Mouse (Mus musculus): ENCODE data around the gene Hspg2. TPM values are rescaled to one million over a fixed set of nuclear protein-coding genes. Genes with fewer than 3 reads are reported as not detected.

Gene Hspg2
- polyA plus RNA-seq, 1 experiment: 76.2 TPM

- TF ChIP-seq POLR2A (IDR thresholded peaks at IDR 0.05; ENCODE audit: borderline replicate concordance, extremely low read depth, low read depth, low read length) (peak; percentile 96), CTCF (IDR thresholded peaks at IDR 0.05; ENCODE audit: insufficient read depth, low read length) (no peak)
- peak; percentile 97 for DNase-seq
- peaks cover 2% of the 10 kb centered on the region; the same call in 1 of the 2 replicates for H3K4me1 ChIP-seq (ENCODE audit: control insufficient read depth, insufficient read depth, low read length)
- under 1% methylated on average over 92 of the region's 92 CpGs for WGBS
- peak within 1 kb of the TSS; percentile 83 for H3K4me3 ChIP-seq (replicated peaks; ENCODE audit: extremely low read depth, low read depth, low read length)
Measured at GRCm38 (mm10) chr4:137593601-137594495, 125.3 kb downstream of the Hspg2 start, which contains the start of gene Usp48. Gene Usp48, plus strand, starts transcription at chr4:137593755.

DNA sequence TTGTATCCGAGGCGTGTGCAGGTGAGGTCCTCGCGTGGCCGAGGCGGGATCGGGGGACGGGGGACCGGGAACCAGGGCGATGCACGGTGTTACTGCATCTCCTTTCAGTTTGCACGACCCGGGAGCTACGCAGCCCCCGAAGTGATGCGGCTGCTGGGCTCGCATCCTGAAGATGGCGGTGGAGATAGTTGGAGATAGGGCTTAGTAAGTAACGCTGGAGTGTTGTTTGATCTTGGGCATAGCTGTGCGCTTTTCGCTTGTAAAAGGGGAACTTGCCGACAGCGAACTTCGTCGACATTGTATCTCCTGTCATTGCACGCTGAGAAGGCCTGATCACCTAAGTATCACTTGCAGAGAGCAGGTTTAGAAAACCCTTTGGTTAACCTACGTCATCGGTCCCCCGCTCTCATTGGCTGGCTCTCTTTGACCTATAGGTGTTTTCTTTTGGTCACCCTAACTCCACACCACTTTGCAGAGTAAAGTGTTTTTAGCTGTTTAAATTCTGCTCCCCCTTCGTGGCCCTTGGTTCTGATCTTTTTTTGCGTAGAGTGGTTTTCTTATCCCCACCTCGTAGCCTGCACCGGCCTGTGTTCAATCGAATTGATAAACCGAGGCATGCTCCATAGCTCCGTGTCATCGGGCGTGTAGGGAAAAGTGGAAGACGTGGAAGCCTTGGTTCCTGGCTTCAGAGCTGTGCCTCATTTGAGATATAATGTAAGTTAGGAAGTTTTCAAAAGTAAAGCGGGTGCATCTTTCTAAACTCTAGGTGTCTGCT, 126.1 kb downstream of the Hspg2 start:
- Histone ChIP-seq H3K4me3 (replicated peaks; ENCODE audit: extremely low read depth, low read depth, low read length) (peak overlapping the region; percentile 83), H3K4me1 (ENCODE audit: control insufficient read depth, insufficient read depth, low read length) (peaks cover 2% of the 10 kb centered on the region; the same call in 1 of the 2 replicates)
- WGBS: 1% methylated on average over 40 of the region's 40 CpGs
- no peak for TF ChIP-seq POLR2A (IDR thresholded peaks at IDR 0.05; ENCODE audit: borderline replicate concordance, extremely low read depth, low read depth, low read length)
- TF ChIP-seq CTCF (IDR thresholded peaks at IDR 0.05; ENCODE audit: insufficient read depth, low read length): no peak
- DNase-seq: no peak

GRCm38 (mm10) chr4:137597098-137597630, 128.6 kb downstream of the Hspg2 start:
- Histone ChIP-seq H3K4me3 (replicated peaks; ENCODE audit: extremely low read depth, low read depth, low read length) (no peak overlapping the region), H3K4me1 (ENCODE audit: control insufficient read depth, insufficient read depth, low read length) (peaks cover 2% of the 10 kb centered on the region; the same call in 1 of the 2 replicates)
- TF ChIP-seq CTCF (IDR thresholded peaks at IDR 0.05; ENCODE audit: insufficient read depth, low read length) (no peak), POLR2A (IDR thresholded peaks at IDR 0.05; ENCODE audit: borderline replicate concordance, extremely low read depth, low read depth, low read length) (no peak)
- DNase-seq: no peak
- WGBS: 92% methylated on average over 4 of the region's 4 CpGs

- no peak for DNase-seq
- 90% methylated on average over 5 of the region's 5 CpGs for WGBS
- Histone ChIP-seq H3K4me1 (ENCODE audit: control insufficient read depth, insufficient read depth, low read length) (peaks cover 2% of the 10 kb centered on the region; the same call in 1 of the 2 replicates), H3K4me3 (replicated peaks; ENCODE audit: extremely low read depth, low read depth, low read length) (no peak overlapping the region)
- no peak for TF ChIP-seq CTCF (IDR thresholded peaks at IDR 0.05; ENCODE audit: insufficient read depth, low read length)
- TF ChIP-seq POLR2A (IDR thresholded peaks at IDR 0.05; ENCODE audit: borderline replicate concordance, extremely low read depth, low read depth, low read length): no peak
Measured at GRCm38 (mm10) chr4:137598577-137598976, 130.0 kb downstream of the Hspg2 start.

DNA sequence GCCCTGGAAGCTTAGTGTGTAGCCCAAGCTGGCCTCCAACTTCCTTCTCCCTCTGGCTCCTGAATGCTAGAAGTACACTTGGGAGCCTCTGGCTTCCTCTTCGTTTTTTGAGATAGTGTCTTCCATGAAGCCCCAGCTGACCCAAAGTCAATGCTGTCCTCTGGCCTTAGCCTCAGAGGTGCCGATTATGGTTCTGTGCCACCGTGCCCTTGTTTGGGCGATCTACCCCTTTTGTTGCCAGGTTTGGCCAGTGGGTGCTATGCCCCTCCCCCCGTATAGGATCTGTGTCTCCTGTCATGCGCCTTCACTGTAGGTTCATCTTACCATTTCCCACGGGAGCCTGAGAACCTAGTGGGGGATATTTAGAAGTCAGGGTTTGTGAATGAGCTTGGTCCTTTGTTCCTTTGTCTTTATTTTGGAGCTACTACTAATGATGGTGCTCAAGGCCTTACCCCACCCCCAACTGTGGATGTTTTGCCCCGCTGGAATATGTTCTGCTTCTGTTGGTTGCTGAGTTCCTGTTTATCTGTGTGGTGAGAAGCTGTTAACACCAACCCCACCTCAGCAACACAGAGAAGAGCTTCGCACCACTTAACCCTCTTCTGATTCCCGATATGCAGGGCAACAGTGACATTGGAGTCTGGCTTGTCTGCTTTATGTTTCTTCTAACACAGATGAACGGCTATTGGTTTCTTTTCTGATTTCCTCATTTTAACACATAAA, 135.0 kb downstream of the Hspg2 start:
- WGBS: 70% methylated on average over 11 of the region's 11 CpGs
- DNase-seq: no peak
- no peak overlapping the region for H3K4me3 ChIP-seq (replicated peaks; ENCODE audit: extremely low read depth, low read depth, low read length)
- TF ChIP-seq POLR2A (IDR thresholded peaks at IDR 0.05; ENCODE audit: borderline replicate concordance, extremely low read depth, low read depth, low read length): no peak
- H3K4me1 ChIP-seq (ENCODE audit: control insufficient read depth, insufficient read depth, low read length): no peaks in the 10 kb centered on the region; the same call in 1 of the 2 replicates

DNA sequence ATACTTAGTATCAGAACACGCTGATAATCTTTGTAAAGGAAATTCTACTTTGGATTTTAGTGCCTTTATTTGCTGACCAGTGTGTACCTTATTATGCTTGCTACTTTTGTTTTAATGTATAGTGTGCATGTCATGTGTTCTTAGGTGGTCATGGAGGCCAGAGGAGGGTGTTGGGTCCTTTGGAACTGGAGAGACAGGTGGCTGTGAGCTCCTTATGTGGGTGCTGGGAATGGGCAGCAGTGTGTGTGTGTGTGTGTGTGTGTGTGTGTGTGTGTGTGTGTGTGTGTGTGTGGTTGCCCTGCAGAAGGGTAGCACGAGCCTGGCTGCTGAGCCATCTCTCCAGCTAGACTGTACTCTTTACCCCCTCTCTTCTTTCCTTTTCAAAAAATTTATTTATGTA, 138.5 kb downstream of the Hspg2 start:
- peaks cover 8% of the 10 kb centered on the region for H3K4me1 ChIP-seq (ENCODE audit: control insufficient read depth, insufficient read depth, low read length)
- TF ChIP-seq CTCF (IDR thresholded peaks at IDR 0.05; ENCODE audit: insufficient read depth, low read length) (no peak), POLR2A (IDR thresholded peaks at IDR 0.05; ENCODE audit: borderline replicate concordance, extremely low read depth, low read depth, low read length) (no peak)
- WGBS: 100% methylated on average over 2 of the region's 2 CpGs
- H3K4me3 ChIP-seq (replicated peaks; ENCODE audit: extremely low read depth, low read depth, low read length): no peak overlapping the region
- DNase-seq: no peak

DNA sequence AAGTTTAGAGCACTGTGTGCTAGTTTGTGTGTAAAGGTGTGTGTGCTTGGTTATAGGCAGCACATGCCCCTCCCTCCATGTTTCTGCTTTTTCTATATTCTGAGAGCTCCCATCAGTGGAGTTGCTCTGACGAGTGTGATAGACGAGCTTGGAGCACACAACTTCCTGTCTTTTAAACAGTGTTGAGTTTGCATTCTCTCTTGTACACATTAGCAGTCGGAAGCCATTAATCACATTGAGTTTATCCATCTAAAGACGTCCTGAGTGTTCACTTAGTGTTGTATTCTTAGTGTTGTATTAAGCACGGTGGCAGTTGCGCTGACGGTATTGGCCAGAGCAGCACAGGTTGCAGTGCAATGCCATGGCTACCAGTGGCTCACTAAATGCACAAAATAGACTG, 140.7 kb downstream of the Hspg2 start:
- Histone ChIP-seq H3K4me3 (replicated peaks; ENCODE audit: extremely low read depth, low read depth, low read length) (no peak overlapping the region), H3K4me1 (ENCODE audit: control insufficient read depth, insufficient read depth, low read length) (peaks cover 8% of the 10 kb centered on the region)
- 32% methylated on average over 7 of the region's 7 CpGs for whole genome bisulfite sequencing
- TF ChIP-seq CTCF (IDR thresholded peaks at IDR 0.05; ENCODE audit: insufficient read depth, low read length) (no peak), POLR2A (IDR thresholded peaks at IDR 0.05; ENCODE audit: borderline replicate concordance, extremely low read depth, low read depth, low read length) (no peak)
- no peak for DNase-seq

GRCm38 (mm10) chr4:137609702-137610101, 141.1 kb downstream of the Hspg2 start:
- 33% methylated on average over 7 of the region's 7 CpGs for WGBS
- Histone ChIP-seq H3K4me1 (ENCODE audit: control insufficient read depth, insufficient read depth, low read length) (peaks cover 8% of the 10 kb centered on the region), H3K4me3 (replicated peaks; ENCODE audit: extremely low read depth, low read depth, low read length) (no peak overlapping the region)
- DNase-seq: no peak
- TF ChIP-seq CTCF (IDR thresholded peaks at IDR 0.05; ENCODE audit: insufficient read depth, low read length): no peak
- TF ChIP-seq POLR2A (IDR thresholded peaks at IDR 0.05; ENCODE audit: borderline replicate concordance, extremely low read depth, low read depth, low read length): no peak

DNA sequence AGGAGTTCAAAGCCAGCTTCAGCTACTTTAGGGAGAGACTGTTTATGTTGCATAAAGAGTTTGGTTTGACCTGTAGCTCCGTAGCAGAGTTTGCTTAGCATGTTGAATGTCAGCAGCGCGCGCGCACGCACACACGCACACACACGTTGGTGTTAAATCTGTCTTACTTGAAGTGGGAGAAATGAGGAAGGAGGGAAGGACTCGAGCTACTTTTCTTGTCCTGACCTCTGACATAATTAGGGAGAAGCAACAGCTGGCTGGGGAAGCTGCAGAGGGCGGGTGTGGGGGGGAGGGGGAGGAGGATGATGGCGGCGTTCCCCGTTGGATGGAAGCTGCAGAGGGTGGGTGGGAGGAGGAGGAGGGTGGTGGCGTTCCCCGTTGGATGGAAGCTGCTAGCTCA, 141.7 kb downstream of the Hspg2 start:
- 76% methylated on average over 15 of the region's 15 CpGs for WGBS
- no peak for TF ChIP-seq POLR2A (IDR thresholded peaks at IDR 0.05; ENCODE audit: borderline replicate concordance, extremely low read depth, low read depth, low read length)
- TF ChIP-seq CTCF (IDR thresholded peaks at IDR 0.05; ENCODE audit: insufficient read depth, low read length): no peak
- H3K4me3 ChIP-seq (replicated peaks; ENCODE audit: extremely low read depth, low read depth, low read length): no peak overlapping the region
- H3K4me1 ChIP-seq (ENCODE audit: control insufficient read depth, insufficient read depth, low read length): peaks cover 8% of the 10 kb centered on the region
- DNase-seq: no peak

Other genes starting within 250 kb of the Hspg2 start
- gene Wnt4, start 191.3 kb upstream of the Hspg2 start, polyA plus RNA-seq (2012; rRNA removed): 6.1 and 11.7 TPM in 2 replicates
- gene Cdc42, start 111.0 kb upstream of the Hspg2 start, polyA plus RNA-seq (2012; rRNA removed): 67.9 and 124 TPM in 2 replicates
- gene Cela3a, start 59.0 kb upstream of the Hspg2 start, polyA plus RNA-seq (2012; rRNA removed): not detected in 2 replicates
- 0.57 and 12.5 TPM in 2 replicates for gene Cela3b, start 38.2 kb upstream of the Hspg2 start, polyA plus RNA-seq (2012; rRNA removed)
- gene 1700013G24Rik, start 15.5 kb upstream of the Hspg2 start, polyA plus RNA-seq (2012; rRNA removed): 0.15 TPM in 1 of 2 replicates, not detected in the other
- not detected in 2 replicates for gene Ldlrad2, start 105.8 kb downstream of the Hspg2 start, polyA plus RNA-seq (2012; rRNA removed)
- gene Usp48, start 125.0 kb downstream of the Hspg2 start, polyA plus RNA-seq (2012; rRNA removed): 45.3 and 67.5 TPM in 2 replicates
- 68.3 and 101 TPM in 2 replicates for gene Rap1gap, start 196.0 kb downstream of the Hspg2 start, polyA plus RNA-seq (2012; rRNA removed)